Mouse (Mus musculus): ENCODE results near the gene Gm11733.
A peak's percentile ranks its signal among the peaks of the same experiment; 100 is the strongest.

Gm11733 gene

DNA sequence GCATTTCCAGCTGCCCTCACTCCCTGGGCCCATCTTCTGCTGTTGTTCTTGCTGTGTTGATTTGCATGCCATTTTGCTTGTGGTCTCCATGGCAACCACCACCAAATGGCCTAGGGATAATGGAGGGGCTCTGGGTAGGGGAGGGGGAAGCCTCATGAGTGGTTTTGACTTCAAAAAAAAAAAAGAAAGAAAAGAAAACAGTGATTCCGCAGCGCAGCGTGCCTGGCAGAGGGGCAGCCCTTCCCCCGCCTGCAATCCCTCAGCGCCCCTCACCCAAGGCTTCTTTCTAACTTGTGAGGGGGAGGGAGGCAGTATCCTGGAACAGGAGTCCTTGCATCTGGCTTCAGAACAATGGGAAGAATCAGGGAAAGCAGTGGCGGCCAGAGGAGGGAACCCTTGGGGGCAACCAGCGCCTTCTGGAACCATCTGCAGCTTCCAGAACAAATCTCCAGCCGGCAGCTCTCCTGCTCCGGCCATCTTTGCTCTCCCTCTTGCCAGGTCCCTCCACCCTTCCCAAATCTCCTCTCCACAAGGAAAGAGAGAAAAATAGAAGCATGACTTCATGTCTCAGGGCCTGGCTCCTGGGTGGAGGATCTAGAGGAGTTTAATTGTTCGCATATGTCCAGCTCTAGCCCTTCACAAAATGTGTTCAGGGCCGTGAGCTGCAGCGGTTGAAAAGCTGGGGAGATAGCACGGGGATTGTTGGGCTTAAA is 5.0 kb upstream of the Gm11733 start:
- DNase-seq = peak; percentile 84

DNA sequence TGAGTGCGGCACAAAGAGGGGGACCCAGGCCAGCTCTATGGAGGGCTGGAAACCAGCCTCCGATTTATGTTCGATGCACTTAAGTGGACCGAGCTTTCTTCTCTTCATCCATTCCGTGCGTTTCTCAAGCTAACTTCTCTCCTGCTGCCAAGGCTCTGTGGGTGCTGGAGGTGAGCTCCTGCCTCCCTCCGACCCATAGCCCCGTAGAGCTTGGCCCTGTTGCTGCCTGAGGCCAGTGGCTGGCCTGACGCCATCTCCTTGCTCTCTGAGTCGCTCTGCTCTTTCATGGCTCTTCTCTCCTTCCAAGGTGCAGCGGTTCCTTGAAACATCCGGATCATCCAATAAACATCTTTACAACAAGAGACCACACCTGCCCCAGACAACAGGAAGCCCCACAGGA is 4.4 kb upstream of the Gm11733 start:
- DNase-seq = peak; percentile 61

DNA sequence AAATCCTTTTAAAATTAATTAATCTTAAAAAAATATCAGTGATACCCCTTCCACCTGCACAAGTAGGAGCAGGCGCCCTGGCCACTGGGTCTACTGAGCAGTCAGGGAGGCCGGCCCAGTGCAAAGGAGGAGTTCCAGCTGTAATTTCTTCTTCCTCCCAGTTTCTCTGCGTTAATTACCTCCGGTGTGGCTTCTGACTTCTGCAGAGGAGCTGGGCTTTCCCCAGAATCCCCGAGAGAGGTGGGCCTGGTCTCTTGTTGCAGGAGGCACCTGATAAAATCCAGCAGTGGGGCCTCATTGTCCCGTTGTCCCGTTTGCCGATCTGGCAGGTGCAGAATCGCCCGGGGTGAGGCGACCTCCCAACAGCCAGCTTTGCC is 1.9 kb upstream of the Gm11733 start:
- DNase-seq = no peak

DNA sequence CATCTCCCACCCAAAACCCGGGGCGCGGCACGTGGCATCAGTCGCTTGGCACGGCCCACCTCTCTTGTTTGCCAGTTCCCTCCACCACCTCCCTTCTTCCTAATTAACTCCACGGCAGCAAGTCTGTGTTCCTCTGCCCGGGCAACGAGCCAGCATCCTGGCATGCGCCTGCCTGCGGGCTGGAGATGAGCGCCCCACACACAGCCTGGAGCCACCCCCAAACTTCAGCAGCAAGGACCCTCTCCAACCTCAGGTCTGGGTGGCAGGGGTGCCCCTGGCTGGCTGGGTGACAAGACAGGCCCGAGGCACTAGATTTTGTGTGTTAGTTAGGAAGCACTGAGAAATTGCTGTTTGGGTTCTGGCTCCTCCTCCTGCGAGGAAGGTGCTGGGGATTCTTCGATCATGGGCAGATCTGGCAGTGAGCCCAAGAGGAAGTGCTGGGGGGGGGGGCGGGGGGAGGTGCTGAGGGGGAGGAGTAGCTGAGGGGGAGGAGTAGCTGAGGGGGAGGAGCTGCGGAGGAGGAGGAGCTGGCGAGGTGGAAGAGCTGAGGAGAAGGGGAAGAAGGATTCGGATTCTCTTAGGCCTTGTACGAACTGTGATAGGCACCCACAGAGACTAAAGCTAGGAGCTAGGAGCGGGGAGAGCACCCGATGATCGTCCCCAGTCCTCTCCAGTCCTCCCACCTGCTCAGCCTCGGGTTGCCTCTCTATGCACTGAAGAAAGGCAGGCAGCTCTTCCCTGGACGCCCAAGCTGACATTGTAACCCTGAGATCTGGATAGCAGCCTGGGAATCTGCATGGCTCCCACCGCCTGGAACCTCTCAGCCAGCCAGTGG is 1.3 kb upstream of the Gm11733 start:
- DNase-seq = peak; percentile 95

DNA sequence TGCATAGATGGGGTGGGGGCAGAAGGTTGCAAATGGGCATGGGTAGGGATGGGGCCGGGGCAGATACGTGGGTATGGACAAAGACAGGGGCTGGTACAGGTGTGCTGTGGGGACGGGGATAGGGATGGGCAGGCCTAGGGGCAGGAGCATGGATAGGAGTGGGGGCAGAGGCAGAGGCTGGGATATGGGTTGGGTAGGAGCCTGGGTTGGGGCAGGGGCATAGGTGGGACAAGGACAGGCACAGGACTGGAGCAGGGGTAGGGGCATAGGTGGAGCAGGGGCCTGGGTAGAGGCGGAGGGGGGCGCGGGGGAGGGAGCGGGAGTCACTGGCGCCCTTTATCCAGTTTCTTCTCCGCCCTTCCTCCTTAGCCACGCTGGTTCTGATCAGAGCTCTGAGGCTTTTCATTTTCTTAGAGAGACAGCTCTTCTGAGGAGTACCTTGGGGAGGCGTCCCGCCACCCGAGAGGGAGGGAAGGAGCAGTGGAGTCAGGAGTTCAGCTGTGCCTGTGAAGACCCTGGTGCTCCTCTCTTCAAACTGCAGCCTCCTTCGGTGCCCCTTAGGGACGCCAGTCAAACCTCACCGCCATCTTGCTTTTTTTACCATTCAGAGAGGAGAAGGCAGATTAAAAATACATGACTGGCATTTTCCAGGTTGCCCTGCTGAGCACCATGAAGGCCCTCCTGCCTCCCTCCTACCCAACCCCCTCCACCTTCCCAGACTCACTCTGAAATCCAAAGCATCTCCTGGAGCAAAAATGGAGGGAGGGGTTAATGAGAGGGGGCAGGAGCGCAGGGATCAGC is 7.4 kb downstream of the Gm11733 start:
- no peak for DNase-seq

DNA sequence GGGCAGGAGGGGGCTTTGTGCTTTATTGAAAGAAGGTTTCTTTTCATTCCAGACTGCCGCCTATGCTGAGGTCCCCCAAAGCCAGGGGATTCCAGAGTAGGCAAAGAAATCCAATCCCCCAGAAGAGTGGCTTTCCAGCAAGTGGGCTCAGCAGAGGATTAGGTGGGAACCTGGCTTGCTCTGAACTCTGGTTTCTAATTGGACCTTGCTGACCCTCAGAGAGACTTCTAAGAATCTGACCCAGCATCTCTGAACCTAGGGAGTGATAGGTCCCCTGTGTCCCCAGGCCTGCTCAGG is 8.0 kb downstream of the Gm11733 start:
- no peak for DNase-seq

DNA sequence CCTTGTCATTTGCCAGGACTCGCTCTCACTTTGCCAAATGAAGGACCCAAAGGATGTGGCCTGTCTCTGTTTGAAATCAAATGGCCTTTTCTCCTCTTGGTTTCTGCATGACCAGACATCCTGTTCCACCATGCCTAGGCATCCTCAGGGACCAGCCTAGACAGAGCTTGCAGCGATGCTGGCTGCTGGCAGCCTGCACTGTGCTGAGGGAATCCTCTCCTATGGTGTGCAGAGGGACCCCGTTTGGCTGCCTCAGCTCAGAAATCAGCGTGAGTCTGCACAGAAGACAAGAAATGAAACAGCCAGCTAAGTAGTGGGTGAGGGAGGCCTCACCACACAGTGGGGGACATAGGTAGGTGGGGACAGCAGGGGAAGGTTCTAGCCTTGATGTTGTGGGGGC is 12.6 kb downstream of the Gm11733 start:
- no peak for DNase-seq

DNA sequence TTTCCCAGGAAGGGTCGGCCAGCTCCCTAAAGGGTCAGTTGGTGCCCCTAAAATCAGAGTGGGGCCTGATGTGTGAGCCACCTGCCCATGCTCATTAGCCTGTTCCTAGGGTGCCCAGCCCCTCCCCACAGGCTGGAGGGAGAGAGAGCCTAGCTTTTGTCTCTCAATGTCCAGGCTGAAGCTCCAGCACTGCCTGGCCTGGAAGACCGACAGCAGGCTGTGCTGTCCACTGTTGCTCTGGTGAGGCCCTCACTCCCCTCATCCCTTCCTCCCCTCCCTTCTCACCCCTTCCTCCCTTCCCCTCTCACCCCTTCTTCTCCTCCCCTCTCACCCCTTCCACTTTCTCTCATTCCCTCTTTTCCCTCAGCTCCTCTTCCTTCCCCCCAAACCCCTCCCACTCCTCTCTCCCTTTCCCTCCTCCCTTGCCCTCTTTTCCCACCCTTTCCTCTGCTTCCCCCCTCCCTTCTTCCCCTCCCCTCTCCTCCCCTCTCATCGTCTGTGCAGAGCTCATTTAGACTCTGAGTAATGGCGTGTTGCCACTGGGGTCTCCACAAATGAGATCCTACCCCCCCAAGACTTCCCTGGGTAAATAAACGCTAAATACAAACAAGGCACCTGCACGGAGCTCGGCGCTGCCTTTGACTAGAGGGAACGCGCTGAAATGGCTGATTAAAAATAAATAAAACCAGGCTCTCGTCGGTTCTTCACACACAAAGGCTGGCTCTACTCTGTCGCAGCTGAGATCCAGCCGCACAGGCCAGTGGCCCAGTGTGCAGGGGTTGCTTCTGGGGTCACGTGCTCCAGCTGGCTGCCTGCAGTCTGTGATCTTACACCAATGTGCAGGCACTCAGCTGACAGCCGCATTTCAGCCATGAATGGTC is 13.3 kb downstream of the Gm11733 start:
- DNase-seq = no peak

DNA sequence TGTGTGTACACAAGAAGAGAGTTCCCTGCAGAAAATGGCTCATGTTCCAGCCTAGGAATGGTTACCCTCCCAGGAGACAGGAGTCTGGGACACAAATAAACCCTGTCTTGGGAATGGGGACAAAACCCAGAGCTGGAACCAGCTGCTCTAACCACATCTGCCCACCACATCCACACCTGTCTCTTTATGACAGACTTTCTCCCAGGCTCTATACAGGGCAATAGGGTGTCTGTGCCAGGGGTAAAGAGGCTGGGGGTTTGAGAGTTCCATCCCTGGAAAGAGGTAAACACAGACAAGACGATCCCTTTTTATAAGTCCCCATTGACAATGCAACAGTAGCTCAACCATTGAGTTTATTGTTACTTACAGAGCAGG is 14.0 kb downstream of the Gm11733 start:
- no peak for DNase-seq

DNA sequence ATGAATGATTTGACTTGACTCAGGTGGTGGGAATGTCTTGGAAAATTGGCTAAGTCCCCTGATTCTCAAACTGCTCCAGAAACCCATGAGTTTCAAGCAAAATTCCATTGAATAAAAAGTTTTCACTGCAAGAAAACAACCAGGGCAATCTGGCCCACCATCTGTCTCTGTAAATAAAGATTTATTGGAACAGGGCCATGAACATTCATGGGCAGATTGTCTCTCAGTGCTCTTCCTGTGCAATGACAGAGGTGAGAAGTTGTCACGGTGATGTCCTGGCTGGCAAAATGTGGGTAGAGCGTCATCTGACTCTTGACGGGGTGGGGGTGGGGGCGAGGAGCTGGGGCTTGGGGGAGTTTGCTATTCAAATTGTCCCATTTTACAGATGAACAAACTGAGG is 24.8 kb downstream of the Gm11733 start:
- DNase-seq = peak; percentile 76

DNA sequence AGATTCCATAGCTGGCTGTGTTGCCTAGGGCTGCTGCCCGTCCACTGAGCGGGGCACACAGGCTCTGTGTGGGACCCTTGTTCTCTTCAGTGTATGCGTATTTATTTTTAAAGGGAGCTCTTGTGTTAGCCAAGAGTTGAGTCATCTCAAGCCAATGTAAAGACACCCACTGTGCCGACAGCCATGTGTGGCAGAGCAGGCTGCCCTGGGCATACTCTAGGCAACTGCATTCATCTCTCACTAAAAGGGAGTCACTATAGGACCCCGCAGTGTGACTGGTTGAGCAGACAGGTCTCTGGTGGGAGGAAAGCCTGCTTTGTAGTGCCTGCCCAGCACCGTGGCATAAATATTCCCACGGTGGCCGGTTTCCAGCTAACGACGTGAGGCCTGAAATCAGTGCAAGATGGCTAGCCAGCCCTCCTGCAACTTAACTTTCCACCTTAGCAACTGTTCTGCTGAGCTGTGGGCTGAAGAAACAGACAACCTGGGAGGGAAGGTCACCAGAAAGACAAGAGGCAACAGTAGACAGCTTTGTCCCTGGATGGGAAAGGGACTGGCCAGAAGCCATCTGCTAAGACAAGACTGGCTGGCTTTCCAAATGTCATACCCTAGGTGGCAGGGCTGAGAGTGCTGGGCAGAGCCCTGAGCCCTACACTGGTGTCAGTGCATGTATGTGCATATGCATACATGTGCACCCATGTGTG is 31.7 kb downstream of the Gm11733 start:
- DNase-seq = peak; percentile 70

DNA sequence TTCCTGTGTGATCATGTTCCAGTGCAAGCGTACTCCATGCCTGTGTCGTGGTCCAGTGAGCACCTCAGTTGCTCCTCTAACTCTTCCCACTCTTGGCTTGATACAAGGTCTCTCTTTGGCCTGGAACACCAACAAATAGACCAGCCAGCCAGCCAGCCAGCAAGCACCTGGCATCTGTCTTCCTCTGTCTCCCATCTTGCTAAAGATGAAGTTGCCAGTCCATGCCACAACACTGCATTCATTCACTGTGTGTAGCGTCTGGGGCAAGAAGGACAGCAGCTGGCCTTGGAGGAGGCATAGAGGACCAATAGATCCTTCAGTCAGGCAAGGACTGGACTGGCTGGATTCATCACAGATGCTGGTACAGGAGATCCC is 32.2 kb downstream of the Gm11733 start:
- DNase-seq = no peak

DNA sequence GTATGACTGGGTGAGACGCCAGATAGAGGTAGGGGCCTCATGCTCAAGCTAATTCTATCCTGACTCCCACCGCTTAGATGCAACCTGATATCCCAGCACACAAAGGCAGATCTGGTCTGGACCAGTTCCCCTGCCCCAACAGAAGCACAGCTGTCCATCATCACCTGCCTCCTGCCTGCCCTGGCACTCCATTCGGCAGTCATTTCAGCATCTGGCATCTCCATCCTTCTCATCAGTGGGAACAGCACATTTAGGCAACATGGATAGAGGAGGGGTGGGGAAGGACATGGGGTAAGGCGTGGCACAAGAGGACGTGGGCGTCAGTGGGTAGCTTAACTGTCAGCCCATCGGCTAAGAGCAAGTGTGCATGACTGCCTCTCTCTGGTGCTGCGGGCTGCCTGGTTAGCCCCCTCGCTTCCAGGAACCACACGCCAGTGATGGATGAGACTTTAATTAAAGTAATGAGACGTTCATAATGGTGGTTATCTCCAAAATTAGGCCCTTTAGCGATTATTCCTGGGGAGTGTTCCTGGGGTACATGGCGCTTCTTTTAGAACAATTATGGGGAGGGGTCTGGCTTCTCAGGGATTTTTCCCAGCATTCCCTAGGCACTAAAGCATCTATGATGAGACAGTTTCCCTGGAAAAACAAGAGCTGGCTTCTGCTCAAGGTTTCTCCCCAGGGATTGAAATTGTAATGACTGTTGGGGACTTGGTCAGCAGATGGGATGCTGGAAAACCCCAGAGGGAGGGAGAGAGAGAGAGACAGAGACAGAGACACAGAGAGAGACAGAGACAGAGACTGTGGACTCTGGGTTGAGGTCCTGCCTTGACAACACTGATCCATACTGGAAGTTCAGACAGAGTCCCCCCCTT is 38.0 kb downstream of the Gm11733 start:
- DNase-seq = no peak

DNA sequence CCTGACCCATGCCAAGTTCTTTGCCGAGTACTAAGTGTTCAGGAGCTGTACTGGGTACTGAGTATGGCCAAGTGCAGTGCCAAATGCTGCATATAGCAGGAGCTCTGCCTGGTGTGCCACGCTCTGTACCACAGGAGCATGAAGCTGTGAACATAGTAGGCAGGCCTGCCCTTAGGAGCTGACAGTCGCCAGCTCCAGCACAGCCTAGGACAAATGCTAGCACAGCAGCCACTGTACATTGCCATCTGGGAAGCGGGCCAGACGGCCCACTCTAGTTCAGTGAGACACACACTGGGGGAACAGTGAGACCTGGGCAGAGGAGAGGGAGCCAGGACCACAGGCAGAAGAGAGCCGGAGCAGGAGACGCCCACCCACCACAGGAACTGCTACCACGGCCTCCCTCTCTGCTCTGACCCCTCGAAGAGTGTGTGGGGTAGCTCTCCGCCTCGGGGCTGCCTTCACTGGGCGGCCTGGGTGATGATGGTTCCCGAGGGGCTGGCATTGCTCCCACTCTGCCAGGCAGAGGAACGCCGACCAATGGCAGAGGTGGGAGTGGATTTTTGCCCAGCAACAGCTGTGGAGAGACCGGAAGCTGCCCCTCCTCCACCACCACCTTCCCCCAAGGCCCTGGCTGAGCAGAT is 38.8 kb downstream of the Gm11733 start:
- no peak for DNase-seq

DNA sequence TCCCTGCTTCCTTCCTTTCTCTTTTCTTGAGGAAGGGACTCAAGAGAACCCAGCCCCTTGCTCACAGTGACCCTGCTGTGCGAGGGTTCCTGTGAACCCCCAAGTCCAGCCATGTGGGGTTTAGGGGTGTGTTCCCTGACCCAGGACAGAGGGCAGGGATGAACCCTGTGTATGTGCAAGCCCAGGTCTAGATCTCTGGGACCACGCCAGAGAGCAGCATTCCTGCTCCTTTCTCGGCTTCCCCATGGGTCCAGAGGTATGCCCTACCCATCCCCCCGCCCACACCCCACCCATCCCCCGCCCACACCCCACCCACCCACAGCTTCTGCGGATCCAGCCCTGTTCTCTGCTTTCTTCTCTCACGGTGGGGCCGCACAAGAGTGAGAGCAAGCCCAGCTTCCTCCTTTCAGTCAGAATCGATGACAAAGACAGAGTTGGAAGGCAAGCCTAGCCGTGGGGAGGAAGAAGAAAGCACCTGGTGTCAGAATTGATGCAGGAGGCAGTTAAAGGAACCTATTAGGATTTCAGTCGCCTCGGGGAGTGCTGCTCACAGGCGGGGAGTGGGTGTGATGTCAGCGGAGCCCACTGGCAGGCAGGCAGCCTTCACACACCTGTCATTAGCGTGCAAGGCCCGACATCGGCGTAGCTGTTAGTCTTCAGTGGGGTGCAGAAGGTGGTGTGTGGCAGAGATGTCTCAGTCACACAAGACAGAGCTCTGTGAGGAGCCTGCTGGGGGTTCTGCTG is 41.6 kb downstream of the Gm11733 start:
- no peak for DNase-seq

DNA sequence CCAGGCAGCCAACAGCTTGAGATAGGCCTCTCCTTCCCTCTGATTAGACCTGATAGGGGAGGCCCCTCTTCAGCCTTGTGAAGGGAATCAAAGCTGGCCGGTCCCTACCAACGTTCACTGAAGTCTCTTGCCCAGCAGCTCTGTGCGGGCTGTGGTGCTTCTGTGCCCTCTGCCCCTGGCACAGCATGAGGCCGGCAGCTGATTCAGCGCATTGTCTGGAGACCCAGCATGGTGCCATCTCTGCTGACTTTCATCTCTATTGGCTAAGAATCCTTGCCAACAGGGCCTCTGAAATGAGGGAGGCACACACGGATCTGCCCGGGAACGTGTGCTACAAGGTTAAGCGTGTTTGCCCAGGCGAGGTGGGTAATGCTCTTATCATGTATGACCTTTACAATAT is 48.2 kb downstream of the Gm11733 start:
- no peak for DNase-seq

DNA sequence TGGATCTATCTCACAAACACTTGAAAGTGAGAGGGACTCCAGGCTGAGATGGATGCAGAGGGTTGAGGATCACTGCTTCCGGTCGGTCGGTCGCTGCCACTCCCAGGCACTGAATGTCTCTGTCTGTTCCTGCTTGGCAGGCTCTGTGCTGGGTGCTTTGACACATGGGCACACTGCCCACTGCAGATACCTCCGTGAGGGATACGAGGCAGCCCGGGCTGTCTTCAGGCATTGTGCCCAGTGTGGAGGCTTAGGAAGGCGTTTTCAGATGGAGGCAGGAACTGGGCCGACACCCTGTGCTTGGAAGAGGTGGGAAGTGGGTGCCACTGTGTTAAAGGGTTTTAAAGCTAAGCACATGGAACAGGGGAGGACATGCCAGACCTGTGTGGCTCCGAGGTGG is 50.7 kb downstream of the Gm11733 start:
- DNase-seq = peak; percentile 58

DNA sequence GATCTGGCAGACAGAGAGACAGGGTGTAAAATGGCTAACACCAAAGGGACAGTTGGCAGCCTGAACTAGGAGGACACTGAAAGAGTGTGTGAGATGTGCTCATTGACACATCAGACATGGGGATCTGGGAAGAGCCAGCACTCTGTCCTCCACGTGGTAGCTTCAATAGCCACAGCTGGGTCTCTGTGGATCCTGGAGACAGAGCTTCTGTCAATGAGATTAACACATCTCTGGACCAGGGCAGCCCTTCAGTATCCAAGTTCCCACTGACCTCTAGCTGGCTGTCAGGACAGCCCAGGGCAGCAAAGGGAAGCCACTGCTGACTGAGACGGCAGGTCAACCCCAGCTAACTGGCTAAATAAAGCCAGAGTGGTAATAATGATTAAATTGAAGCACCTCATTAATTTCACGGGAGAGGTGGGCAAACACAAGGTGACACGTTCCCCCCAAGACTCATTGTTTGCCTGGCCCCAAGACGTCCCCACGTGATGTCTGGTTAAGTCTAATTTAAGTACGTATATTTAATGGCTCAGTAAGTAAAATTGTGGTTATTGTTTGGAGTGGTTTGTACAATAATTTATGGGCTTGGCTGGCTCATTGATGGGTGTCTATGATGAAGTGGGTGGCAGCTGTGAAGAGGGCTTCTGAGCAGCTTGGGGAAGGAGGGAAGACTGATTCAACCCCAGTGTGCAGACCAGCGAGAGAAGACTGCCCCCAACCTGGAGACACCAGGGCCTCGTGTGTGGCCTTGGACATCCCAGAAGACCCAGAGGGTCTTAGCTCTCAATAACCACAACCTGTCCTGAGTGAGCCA is 51.5 kb downstream of the Gm11733 start:
- no peak for DNase-seq

DNA sequence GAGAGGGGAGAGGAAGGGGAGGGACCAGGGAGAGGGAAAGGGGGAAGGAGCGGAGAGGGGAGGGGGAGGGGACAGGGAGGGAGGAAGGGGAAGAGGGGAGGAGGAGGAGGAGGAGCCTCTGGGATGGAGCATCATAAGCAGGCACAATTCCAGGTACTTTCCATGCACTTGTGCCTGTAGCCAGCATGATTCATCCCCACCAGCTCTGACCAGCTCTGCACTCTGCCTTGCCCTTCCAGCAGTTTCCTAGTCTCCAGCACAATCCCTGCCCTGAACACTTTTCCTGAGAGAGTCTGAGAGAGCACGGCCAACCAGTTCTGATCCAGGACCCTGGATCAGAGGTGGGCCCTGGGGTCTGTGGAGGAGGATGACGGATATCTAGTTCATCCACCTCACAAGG is 52.4 kb downstream of the Gm11733 start:
- no peak for DNase-seq
